Mouse (Mus musculus) ovary, adult 18-20 months (tissue): Measurements from ENCODE around the gene Acot12.

Experiments used
- DNase-seq: peaks from one replicate; pipeline ENCODE4 v3.0.0; 2022; ENCODE audit warnings: low spot score, mixed read lengths

Gene Acot12

DNA sequence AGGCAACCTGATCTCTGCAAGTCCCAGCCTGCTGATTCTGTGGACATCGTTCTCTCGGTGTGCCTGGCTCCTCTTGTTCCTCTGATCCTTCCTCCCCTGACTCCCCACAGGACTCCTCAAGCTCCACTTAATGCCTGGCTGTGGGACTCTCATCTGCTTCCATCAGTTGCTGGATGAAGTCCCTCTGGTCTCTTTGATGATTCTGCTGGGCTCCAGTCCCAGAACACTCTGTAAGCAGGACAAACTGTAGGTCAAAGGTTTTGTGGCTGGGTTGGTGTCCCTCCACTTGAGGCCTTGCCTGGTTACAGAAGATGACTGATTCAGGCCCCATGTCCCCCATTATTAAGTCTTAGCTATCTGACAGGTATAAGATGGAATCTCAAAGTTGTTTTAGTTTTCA lies 84.8 kb downstream of the Acot12 start:
- no peak for DNase-seq

DNA sequence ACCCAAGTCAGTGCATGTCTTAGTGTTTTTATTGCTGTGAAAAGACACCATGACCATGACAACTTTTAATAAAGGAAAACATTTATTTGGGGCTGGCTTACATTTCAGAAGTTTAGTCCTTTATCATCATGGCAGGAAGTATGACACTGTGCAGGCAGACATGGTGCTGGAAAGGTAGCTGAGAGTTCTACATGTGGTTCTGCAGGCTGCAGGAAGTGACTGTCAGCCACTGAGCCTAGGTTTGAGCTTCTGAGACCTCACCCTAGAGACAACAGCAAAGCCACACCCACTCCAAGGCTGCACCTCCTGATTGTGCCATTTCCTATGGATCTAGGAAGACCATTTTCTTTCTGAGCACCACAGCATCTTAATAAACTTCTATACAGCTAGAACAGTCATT lies 86.6 kb downstream of the Acot12 start:
- no peak for DNase-seq
